Mouse (Mus musculus) brain, adult 2 months (tissue): ENCODE measurements at regions not wholly inside any gene's neighbourhood (a gene's known extent, or its start where the extent isn't known, plus 50 kb on each side); places are given as distances from the start of the nearest gene placed in this dataset.

ENCODE experiments used
- DNase-seq: peaks from one replicate; pipeline ENCODE4 v3.0.0; 2011; ENCODE audit warnings: low read depth, low spot score

GRCm38 (mm10) chr11:64230071-64230470 lies 150.8 kb upstream of the Cox10 start:
- no peak for DNase-seq

GRCm38 (mm10) chr11:64220888-64221287 lies 141.6 kb upstream of the Cox10 start:
- no peak for DNase-seq

GRCm38 (mm10) chr11:64217181-64217580 lies 137.9 kb upstream of the Cox10 start:
- peak; percentile 7 for DNase-seq

GRCm38 (mm10) chr11:64210916-64211315 lies 131.6 kb upstream of the Cox10 start:
- DNase-seq: no peak

GRCm38 (mm10) chr11:64208306-64208705 lies 129.0 kb upstream of the Cox10 start:
- no peak for DNase-seq

- DNase-seq: no peak
These were observed 128.1 kb upstream of the Cox10 start for GRCm38 (mm10) chr11:64207358-64207864.

GRCm38 (mm10) chr11:64206155-64206554 lies 126.9 kb upstream of the Cox10 start:
- DNase-seq: no peak

GRCm38 (mm10) chr11:64205069-64205468 lies 125.8 kb upstream of the Cox10 start:
- DNase-seq: no peak

GRCm38 (mm10) chr11:64204305-64204704 lies 125.0 kb upstream of the Cox10 start:
- DNase-seq: no peak

GRCm38 (mm10) chr11:64200874-64201273 lies 121.6 kb upstream of the Cox10 start:
- peak; percentile 29 for DNase-seq

GRCm38 (mm10) chr11:64195272-64195671 lies 116.0 kb upstream of the Cox10 start:
- DNase-seq: no peak

- no peak for DNase-seq
These were observed 109.4 kb upstream of the Cox10 start for GRCm38 (mm10) chr11:64188701-64189100.

- no peak for DNase-seq
These were observed 108.5 kb upstream of the Cox10 start for GRCm38 (mm10) chr11:64187488-64188444.

GRCm38 (mm10) chr11:64187007-64187406 lies 107.7 kb upstream of the Cox10 start:
- no peak for DNase-seq

- DNase-seq: no peak
These were observed 107.3 kb upstream of the Cox10 start for GRCm38 (mm10) chr11:64186590-64186989.

GRCm38 (mm10) chr11:64180036-64180435 lies 100.8 kb upstream of the Cox10 start:
- DNase-seq: no peak

GRCm38 (mm10) chr11:64173421-64174062 lies 94.3 kb upstream of the Cox10 start:
- DNase-seq: no peak

- DNase-seq: no peak
These were observed 93.7 kb upstream of the Cox10 start for GRCm38 (mm10) chr11:64172926-64173325.

- peak; percentile 48 for DNase-seq
These were observed 89.4 kb upstream of the Cox10 start for GRCm38 (mm10) chr11:64168626-64169025.

GRCm38 (mm10) chr11:64164796-64165195 lies 85.5 kb upstream of the Cox10 start:
- DNase-seq: peak; percentile 1

GRCm38 (mm10) chr11:64158281-64158680 lies 79.0 kb upstream of the Cox10 start:
- DNase-seq: peak; percentile 82

- peak; percentile 16 for DNase-seq
These were observed 77.4 kb upstream of the Cox10 start for GRCm38 (mm10) chr11:64156640-64157039.

GRCm38 (mm10) chr11:64139483-64139882 lies 60.2 kb upstream of the Cox10 start:
- no peak for DNase-seq
